In genomic region chr3:102188972-102189371, GRCm38 (mm10) we compare ENCODE assay signal across 12 mouse cellular contexts. TPM values are rescaled to one million over a fixed set of nuclear protein-coding genes. Genes with fewer than 3 reads are reported as not detected.
A peak's percentile ranks its signal among the peaks of the same experiment; 100 is the strongest.
DNase-seq lines count a peak whose midpoint lies in the region; ATAC-seq and TF ChIP-seq lines count a peak whose summit lies in the region.
"Had no signal": no experiment of that assay in that cellular context is flagged by ENCODE, and none has a peak within 500 bp of the region (broad histone marks: within the 10 kb centered on the region; RNA-seq: fewer than 3 reads in every experiment).

No protein-coding gene starts in this region.

- TF ChIP-seq CTCF in heart, adult 2 months (IDR thresholded peaks at IDR 0.05), result no peak

- TF ChIP-seq EP300 in heart, adult 2 months (IDR thresholded peaks at IDR 0.05; ENCODE audit: insufficient read depth, low read depth, low read length), result no peak

- H3K36me3 ChIP-seq in heart, adult 2 months (ENCODE audit: control insufficient read depth, insufficient read depth, low read length), result peaks cover 6% of the 10 kb centered on the region
- no peaks in the 10 kb centered on the region for H3K36me3 ChIP-seq in neural tube, embryonic 11.5 days (ENCODE audit: control insufficient read depth, insufficient read depth, low read length)
- peaks cover 11% of the 10 kb centered on the region; the same call in 1 of the 2 replicates for H3K36me3 ChIP-seq in neural tube, embryonic 13.5 days

- H3K9me3 ChIP-seq in neural tube, embryonic 11.5 days (ENCODE audit: control insufficient read depth, low read length), result no peaks in the 10 kb centered on the region
- no peaks in the 10 kb centered on the region for H3K9me3 ChIP-seq in neural tube, embryonic 13.5 days

- intact Hi-C loops in heart, adult 2 months (cut with DNase I), result no loop called here
- intact Hi-C loops in heart, postnatal 10 days (cut with DNase I), result no loop called here

- no peaks in the 10 kb centered on the region for H3K27me3 ChIP-seq in heart, adult 2 months (ENCODE audit: control insufficient read depth, insufficient read depth, low read length)
- 0 out of 2 replicates have a peak, but pooled peaks cover 2% of the 10 kb centered on the region for H3K27me3 ChIP-seq in neural tube, embryonic 11.5 days (ENCODE audit: control insufficient read depth, insufficient read depth, low read length)
- peaks cover 22% of the 10 kb centered on the region for H3K27me3 ChIP-seq in neural tube, embryonic 13.5 days

- H3K27ac ChIP-seq in heart, adult 2 months, result no peak overlapping the region
- no peak overlapping the region for H3K27ac ChIP-seq in neural tube, embryonic 11.5 days (ENCODE audit: low read depth, low read length)
- H3K27ac ChIP-seq in neural tube, embryonic 13.5 days (replicated peaks), result no peak overlapping the region
- H3K27ac ChIP-seq: limb, embryonic 13.5 days had no signal

- 29% methylated on average over 6 of the region's 6 CpGs for WGBS in heart, adult 2 months
- WGBS in neural tube, embryonic 11.5 days, result 26% methylated on average over 6 of the region's 6 CpGs
- 8% methylated on average over 6 of the region's 6 CpGs for WGBS in neural tube, embryonic 13.5 days

- DNase-seq in heart, adult 11 months, result peak; percentile 94
- no peak for DNase-seq in heart, adult 2 months
- DNase-seq in neural tube, embryonic 11.5 days (ENCODE audit: low spot score), result peak; percentile 37
- no peak for DNase-seq in neural tube, embryonic 10.5 days (ENCODE audit: extremely low spot score, low spot score)
- peak; percentile 41 to 43 for DNase-seq in heart, postnatal 10 days
- no peak for DNase-seq in frontal cortex, postnatal 25 days (ENCODE audit: low spot score in 2 of 2)
- no peak for DNase-seq in urinary bladder, adult 2 months (ENCODE audit: low spot score)
- DNase-seq: cerebellum, postnatal 25 days; right cerebral cortex, postnatal 25 days had no signal

- peaks cover 19% of the 10 kb centered on the region for H3K4me1 ChIP-seq in heart, adult 2 months (ENCODE audit: control insufficient read depth, insufficient read depth, low read length)
- H3K4me1 ChIP-seq in neural tube, embryonic 11.5 days (ENCODE audit: control insufficient read depth, insufficient read depth, low read length), result peaks cover 25% of the 10 kb centered on the region
- H3K4me1 ChIP-seq in neural tube, embryonic 13.5 days (replicated peaks), result peaks cover 41% of the 10 kb centered on the region

- no peak overlapping the region for H3K9ac ChIP-seq in heart, adult 2 months (ENCODE audit: low read depth, low read length)
- no peak overlapping the region for H3K9ac ChIP-seq in neural tube, embryonic 11.5 days (ENCODE audit: low read length)
- no peak overlapping the region for H3K9ac ChIP-seq in neural tube, embryonic 13.5 days
- H3K9ac ChIP-seq: limb, embryonic 13.5 days had no signal

- 0 out of 2 replicates have a peak overlapping the region, but pooled peaks have one; percentile 8 for H3K4me2 ChIP-seq in neural tube, embryonic 11.5 days (ENCODE audit: low read depth)
- peak overlapping the region; percentile 17 for H3K4me2 ChIP-seq in neural tube, embryonic 13.5 days
- H3K4me2 ChIP-seq: limb, embryonic 13.5 days had no signal

- no peak for ATAC-seq in neural tube, embryonic 11.5 days (ENCODE audit: insufficient read depth, low FRiP score, low TSS enrichment)
- ATAC-seq in neural tube, embryonic 13.5 days (ENCODE audit: low read depth), result no peak
- ATAC-seq: lung, postnatal 0 days had no signal

- TF ChIP-seq POLR2A in heart, adult 2 months (IDR thresholded peaks at IDR 0.05; ENCODE audit: insufficient read depth, low read depth, low read length), result no peak

- H3K79me2 ChIP-seq in heart, adult 2 months (replicated peaks; ENCODE audit: control insufficient read depth, insufficient read depth, low read length), result peaks cover 2% of the 10 kb centered on the region; the same call in 1 of the 2 replicates

- H3K4me3 ChIP-seq in heart, adult 2 months, result no peak overlapping the region
- no peak overlapping the region for H3K4me3 ChIP-seq in neural tube, embryonic 11.5 days (ENCODE audit: low read depth, low read length)
- H3K4me3 ChIP-seq in neural tube, embryonic 13.5 days, result no peak overlapping the region
- H3K4me3 ChIP-seq: limb, embryonic 13.5 days had no signal

RNA-seq across cellular contexts. Expression of gene Vangl1, which starts 15.5 kb away (rescaled TPM):
- 10 to 100 TPM in 1 of 2 experiments, 1 to 10 TPM in 1; 9.7 to 15.9 TPM for total RNA-seq in heart, adult 2 months (2021)
- polyA plus RNA-seq in heart, adult 2 months (2012; rRNA removed), result 10.6 and 16.8 TPM in 2 replicates
- 13.4 and 15.1 TPM in 2 replicates for polyA plus RNA-seq in neural tube, embryonic 11.5 days (2014; fragmentation: Nextera tagmentation; extraction: Ambion mirVana)
- total RNA-seq in heart, postnatal 10 days (2021), result 10 to 100 TPM; 24.2 to 25.3 TPM
- polyA plus RNA-seq in neural tube, embryonic 13.5 days (2015; fragmentation: Nextera tagmentation; extraction: Ambion mirVana), result 10.5 and 11.0 TPM in 2 replicates
- 22.2 and 30.7 TPM in 2 replicates for polyA plus RNA-seq in urinary bladder, adult 2 months (2012; rRNA removed)

Comparison
In these comparisons a context has a peak if more than half of its experiments do, and no peak if none do; other contexts are left out.
1. DNase-seq: peak in heart, adult 11 months (single experiment), neural tube, embryonic 11.5 days (single experiment) and heart, postnatal 10 days (2 of 2); none in heart, adult 2 months (0 of 2), neural tube, embryonic 10.5 days (single experiment), frontal cortex, postnatal 25 days (0 of 2) and urinary bladder, adult 2 months (single experiment).